Mouse (Mus musculus) adrenal gland, adult 18-20 months (tissue): ENCODE results near the gene Slc39a11. TPM values are rescaled to one million over a fixed set of nuclear protein-coding genes. Genes with fewer than 3 reads are reported as not detected.
A peak's percentile ranks its signal among the peaks of the same experiment; 100 is the strongest.
"Not testable (repeated sequence)": the region's sequence is repeated elsewhere in the genome, so short reads cannot be mapped to it uniquely, and the experiment has no call there.

ENCODE experiments used
- DNase-seq, 2 experiments: peaks; one replicate each; pipeline ENCODE4 v3.0.0; 2021 to 2022; ENCODE audit warnings: low spot score in 2 of 2
- total RNA-seq, 2 experiments: library from RNA; stranded (reverse); gene quantifications; 1 replicate in 1 of 2; 2 replicates in 1 of 2; pipeline ENCODE4 v1.2.3; 2021

The Slc39a11 gene
- total RNA-seq, 2 experiments from 2014 or later: 23.1 to 29.1 TPM

- DNase-seq: no peak
These were observed 19.0 kb upstream of the Slc39a11 start for GRCm38 (mm10) chr11:113668857-113669256.

GRCm38 (mm10) chr11:113667704-113668103, 17.8 kb upstream of the Slc39a11 start:
- DNase-seq: no peak

DNA sequence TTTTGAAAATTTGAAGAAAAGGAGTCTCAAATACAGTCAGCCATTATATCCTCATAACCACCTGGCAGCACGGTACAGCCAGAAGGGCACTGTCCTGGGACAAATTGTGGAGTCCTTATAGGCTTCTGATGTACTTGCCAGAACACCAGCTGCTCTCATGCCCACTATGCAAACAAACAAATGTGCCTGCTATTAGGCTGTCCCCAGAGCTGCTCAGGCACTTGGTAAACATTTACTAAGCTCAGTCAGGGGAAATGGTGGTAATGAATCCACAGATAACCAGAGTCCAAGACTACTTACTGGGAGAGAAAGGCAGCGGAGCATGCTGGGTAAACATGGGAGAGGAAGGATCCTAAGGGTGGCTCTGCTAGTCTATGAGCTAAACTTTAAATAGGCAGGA, 17.2 kb upstream of the Slc39a11 start:
- DNase-seq: no peak

DNA sequence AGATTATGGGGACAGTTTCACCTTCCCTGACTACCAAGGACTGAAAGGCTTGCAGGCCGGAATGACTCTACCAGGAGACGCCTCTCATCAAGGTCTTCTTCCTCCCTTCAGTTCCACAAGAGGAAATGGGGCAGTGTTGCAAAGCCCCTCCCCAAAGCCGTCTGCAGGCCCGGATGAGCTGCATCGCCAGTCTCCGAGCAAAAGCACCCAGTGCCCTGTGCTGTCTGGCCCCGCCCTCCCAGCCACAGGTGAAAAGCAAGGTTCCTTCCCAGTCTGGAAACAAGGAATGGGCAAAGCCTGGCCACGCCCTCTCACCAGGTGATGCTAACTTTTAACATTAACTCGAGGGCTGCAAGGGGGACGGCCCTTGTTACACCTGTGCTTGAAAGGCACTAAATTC, 16.8 kb upstream of the Slc39a11 start:
- no peak for DNase-seq

DNA sequence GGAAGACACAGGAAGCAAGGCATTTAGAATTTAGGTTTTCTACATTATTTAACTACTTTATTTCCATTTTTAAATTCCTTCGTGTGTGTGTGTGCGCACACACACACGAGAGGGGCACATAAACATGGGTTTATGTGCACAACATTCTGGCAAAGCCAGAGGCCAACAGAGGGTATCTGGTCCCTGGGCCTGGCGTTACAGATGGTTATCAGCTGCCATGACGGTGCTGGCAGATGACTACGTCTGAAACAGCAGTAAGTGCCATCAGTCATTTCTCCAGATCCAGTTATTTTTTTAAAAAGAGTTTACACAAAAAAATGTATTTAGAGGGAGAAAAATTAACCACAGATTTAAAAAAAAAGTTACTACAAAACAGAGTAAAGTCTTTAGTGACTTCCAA, 16.3 kb upstream of the Slc39a11 start:
- no peak for DNase-seq

- DNase-seq: no peak
These were observed 14.4 kb upstream of the Slc39a11 start for GRCm38 (mm10) chr11:113664279-113664678.

DNA sequence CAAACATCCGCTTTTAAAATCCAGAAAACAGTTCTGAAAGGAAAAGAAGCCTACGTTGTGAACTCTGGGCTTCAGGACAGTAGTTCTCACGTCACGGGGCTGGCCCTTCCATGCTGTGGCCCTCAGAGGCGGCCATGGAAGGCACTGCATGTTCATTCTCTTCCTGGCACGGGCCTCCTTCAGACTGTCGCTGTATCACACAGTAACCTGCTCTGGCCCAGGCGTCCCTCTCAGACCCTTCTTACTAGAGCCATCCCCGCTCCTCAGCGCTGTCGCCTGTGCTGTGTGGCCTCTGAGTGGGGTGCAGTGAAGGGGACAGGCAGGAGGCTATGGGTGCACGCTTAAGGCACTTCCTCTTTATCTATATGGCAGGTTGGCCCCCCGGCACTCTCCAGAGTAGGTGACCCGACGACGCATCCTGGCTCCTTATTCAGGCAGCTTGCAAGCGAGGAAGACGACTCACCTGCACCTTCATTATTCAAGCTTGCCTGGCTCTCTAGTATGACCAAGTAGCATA, 12.0 kb upstream of the Slc39a11 start:
- DNase-seq: no peak

- no peak for DNase-seq
These were observed 11.1 kb upstream of the Slc39a11 start for GRCm38 (mm10) chr11:113660940-113661339.

DNA sequence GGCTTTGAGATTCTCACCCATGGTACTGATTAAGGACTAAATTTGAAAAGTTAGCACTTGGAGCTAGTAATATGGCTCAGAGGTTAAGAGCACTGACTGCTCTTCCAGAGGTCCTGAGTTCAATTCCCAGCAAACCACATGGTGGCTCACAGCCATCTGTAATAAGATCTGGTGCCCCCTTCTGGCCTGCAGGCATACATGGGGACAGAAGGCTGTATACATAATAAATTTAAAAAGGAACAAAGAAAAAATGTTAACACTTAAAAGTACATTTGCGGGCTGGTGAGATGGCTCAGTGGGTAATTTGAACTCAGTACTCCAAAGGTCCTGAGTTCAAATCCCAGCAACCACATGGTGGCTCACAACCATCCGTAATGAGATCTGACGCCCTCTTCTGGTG, 10.3 kb upstream of the Slc39a11 start:
- DNase-seq: not testable (repeated sequence)

DNA sequence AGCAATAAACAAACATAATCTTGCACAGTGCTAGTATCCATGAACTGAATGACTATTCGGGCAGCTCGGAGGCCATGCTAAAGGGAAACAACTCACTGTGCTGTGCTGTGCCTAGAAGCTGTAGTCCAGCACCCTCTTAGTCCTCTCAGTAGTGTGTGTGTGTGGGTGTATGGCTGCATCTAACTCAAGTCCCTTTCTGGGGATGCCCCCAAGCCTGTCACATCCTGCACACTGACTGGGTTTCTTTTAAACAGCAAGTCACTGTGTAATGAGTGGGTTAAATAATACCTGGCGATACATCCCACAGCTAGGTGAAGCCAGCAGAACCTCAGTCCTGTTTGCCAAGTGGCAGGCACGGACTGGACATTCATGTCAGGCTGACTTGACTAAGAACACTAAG, 8.9 kb upstream of the Slc39a11 start:
- DNase-seq: no peak

- no peak for DNase-seq
These were observed 8.4 kb upstream of the Slc39a11 start for GRCm38 (mm10) chr11:113658319-113658718.

- no peak for DNase-seq
These were observed 7.3 kb upstream of the Slc39a11 start for GRCm38 (mm10) chr11:113657221-113657620.

- peak in 1 of 2 experiments; percentile 43 for DNase-seq
These were observed 6.6 kb upstream of the Slc39a11 start for GRCm38 (mm10) chr11:113656511-113656932.

GRCm38 (mm10) chr11:113654561-113655270, 4.8 kb upstream of the Slc39a11 start:
- DNase-seq: no peak

DNA sequence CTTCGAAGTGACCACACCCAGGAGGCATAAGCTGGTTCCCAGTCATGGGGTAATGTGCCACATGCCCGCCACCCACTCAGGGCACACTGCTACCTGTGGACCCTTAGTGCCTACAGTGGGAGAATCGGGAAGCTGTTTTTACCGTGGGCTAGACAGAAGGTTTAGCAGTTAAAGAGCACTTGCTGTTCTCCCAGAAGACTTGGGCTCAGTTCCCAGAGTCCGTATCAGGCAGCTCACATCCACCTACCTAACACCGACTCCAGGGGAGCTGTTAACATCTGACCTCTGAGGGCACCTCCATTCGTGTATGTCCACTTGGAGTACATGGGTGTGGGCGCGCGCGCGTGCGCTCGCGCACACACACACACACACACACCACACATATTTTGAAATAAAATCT, 4.2 kb upstream of the Slc39a11 start:
- no peak for DNase-seq

GRCm38 (mm10) chr11:113652516-113652915, 2.6 kb upstream of the Slc39a11 start:
- no peak for DNase-seq

GRCm38 (mm10) chr11:113651907-113652273, 2.0 kb upstream of the Slc39a11 start:
- DNase-seq: no peak

GRCm38 (mm10) chr11:113651206-113651906, 1.5 kb upstream of the Slc39a11 start:
- no peak for DNase-seq

GRCm38 (mm10) chr11:113648690-113649352, 1.1 kb downstream of the Slc39a11 start, which contains the start of gene Cog1:
Gene Cog1 (plus strand): TSS chr11:113649169.
- DNase-seq: no peak

- DNase-seq: peak; percentile 84 to 90
These were observed 1.7 kb downstream of the Slc39a11 start for GRCm38 (mm10) chr11:113648152-113648551.

DNA sequence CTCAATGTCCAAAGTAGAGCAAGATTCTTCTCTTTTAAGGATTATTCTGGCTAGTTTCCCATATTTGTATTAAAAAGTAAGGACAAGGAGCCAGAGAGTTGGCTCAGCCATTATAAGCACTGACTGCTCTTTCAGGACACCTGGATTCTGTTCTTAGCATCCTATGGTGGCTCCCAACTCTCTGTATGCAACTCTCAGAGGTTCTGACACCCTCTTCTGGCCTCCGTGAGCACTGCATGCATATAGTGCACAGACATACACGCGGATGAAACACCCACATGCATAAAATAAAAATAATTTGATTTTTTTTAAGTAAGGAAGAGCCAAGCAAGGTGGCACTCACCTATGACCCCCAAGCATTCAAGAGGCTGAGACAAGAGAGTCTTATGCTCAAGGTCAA, 4.7 kb downstream of the Slc39a11 start:
- no peak for DNase-seq

DNA sequence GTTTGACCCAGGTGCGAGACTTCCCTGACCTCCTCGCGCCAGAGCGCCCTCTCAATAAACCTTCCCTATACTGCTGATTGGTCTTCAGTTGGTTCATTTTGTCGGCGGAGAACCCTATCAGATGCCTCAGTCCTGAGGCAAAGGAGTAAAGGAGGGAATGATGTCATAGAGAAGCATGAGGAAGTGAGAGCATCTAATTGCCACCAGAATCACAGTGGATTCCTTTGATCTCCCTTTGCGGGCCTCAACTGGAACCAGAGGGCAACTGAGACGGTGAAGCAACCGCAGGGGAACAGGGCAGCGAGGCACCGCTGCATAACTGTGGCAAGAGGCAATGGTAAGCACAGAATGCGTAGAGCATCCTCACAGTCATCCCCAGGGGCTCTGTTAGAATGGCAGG, 11.2 kb downstream of the Slc39a11 start:
- no peak for DNase-seq
